Mouse (Mus musculus) MEL (cell line): ENCODE measurements at regions not wholly inside any gene's neighbourhood (a gene's known extent, or its start where the extent isn't known, plus 50 kb on each side); places are given as distances from the start of the nearest gene placed in this dataset.

Experiments used
- DNase-seq: peaks from one replicate; pipeline ENCODE4 v3.0.0; 2011; ENCODE audit warnings: low read depth, low spot score
- H3K27ac ChIP-seq: 2 replicates; pipeline ENCODE4 v1.5.1; 2012; ENCODE audit warnings: low read depth, mild to moderate bottlenecking, control low read depth, low read length, moderate library complexity; ENCODE audit not compliant: control insufficient read depth
- H3K27me3 ChIP-seq, 2 experiments: fragments of 150-350 bp in 1 of 2; sonication (generic) in 1 of 2; 2 replicates each; pipeline ENCODE4 v1.6.1; 2012; ENCODE audit warnings: low read length in 2 of 2, mild to moderate bottlenecking in 2 of 2, improper control_type of control experiment in 1 of 2, moderate library complexity in 1 of 2; ENCODE audit not compliant: insufficient read depth in 2 of 2, control insufficient read depth in 1 of 2
- H3K36me3 ChIP-seq, 2 experiments: 2 replicates each; pipeline ENCODE4 v1.6.1; 2012 to 2014; ENCODE audit warnings: low read length in 2 of 2, improper control_type of control experiment in 1 of 2, inconsistent platforms in 1 of 2, mild to moderate bottlenecking in 1 of 2; ENCODE audit not compliant: insufficient read depth in 2 of 2, control insufficient read depth in 1 of 2
- H3K4me1 ChIP-seq, 2 experiments: fragments of 150-350 bp in 1 of 2; sonication (generic) in 1 of 2; 2 replicates each; pipeline ENCODE4 v1.6.1; 2012; ENCODE audit warnings: low read length in 2 of 2, improper control_type of control experiment in 1 of 2, mild to moderate bottlenecking in 1 of 2; ENCODE audit not compliant: insufficient read depth in 2 of 2, control insufficient read depth in 1 of 2
- H3K4me3 ChIP-seq, 2 experiments: fragments of 150-350 bp in 1 of 2; sonication (generic) in 1 of 2; 2 replicates each; pipeline ENCODE4 v1.5.1; 2012; ENCODE audit warnings: low read depth in 2 of 2, low read length in 2 of 2, mild to moderate bottlenecking in 2 of 2, moderate library complexity in 2 of 2, control low read depth in 1 of 2, improper control_type of control experiment in 1 of 2; ENCODE audit not compliant: control insufficient read depth in 1 of 2, insufficient read depth in 1 of 2
- H3K79me2 ChIP-seq: 2 replicates; pipeline ENCODE4 v1.6.1; 2012; ENCODE audit warnings: mild to moderate bottlenecking, low read length, moderate library complexity; ENCODE audit not compliant: control insufficient read depth, poor library complexity, insufficient read depth
- H3K9ac ChIP-seq: 2 replicates; pipeline ENCODE4 v1.6.1; 2012; ENCODE audit warnings: low read depth, mild to moderate bottlenecking, control low read depth, low read length, moderate library complexity; ENCODE audit not compliant: control insufficient read depth, poor library complexity, severe bottlenecking
- H3K9me3 ChIP-seq: fragments of 150-350 bp; sonication (generic); replicated peaks from 2 replicates; pipeline ENCODE4 v1.6.1; 2012; ENCODE audit warnings: mild to moderate bottlenecking, low read length, improper control_type of control experiment, moderate library complexity; ENCODE audit not compliant: insufficient read depth
- BHLHE40 ChIP-seq: IDR thresholded peaks from 2 replicates; pipeline ENCODE4 v1.6.1; 2012; ENCODE audit warnings: low read depth, mild to moderate bottlenecking, inconsistent platforms, low read length, improper control_type of control experiment, borderline replicate concordance
- CTCF ChIP-seq, 3 experiments: IDR thresholded peaks in 2 of 3; conservative IDR thresholded peaks in 1 of 3; 2 replicates each; pipeline ENCODE4 v1.5.1; 2011 to 2012; ENCODE audit warnings: low read length in 3 of 3, low read depth in 2 of 3, mild to moderate bottlenecking in 2 of 3, improper control_type of control experiment in 1 of 3, inconsistent platforms in 1 of 3, mixed read lengths in 1 of 3, moderate library complexity in 1 of 3; ENCODE audit not compliant: control insufficient read depth in 1 of 3, insufficient read depth in 1 of 3, poor library complexity in 1 of 3, severe bottlenecking in 1 of 3
- ELF1 ChIP-seq: IDR thresholded peaks from 2 replicates; pipeline ENCODE4 v1.6.1; 2014; ENCODE audit warnings: low read depth, mild to moderate bottlenecking, inconsistent platforms, low read length, improper control_type of control experiment, moderate library complexity
- EP300 ChIP-seq, 2 experiments: IDR thresholded peaks; 2 replicates each; pipeline ENCODE4 v1.6.1; 2011; ENCODE audit warnings: improper control_type of control experiment in 2 of 2, low read length in 2 of 2, low read depth in 1 of 2, mild to moderate bottlenecking in 1 of 2
- ETS1 ChIP-seq: IDR thresholded peaks from 2 replicates; pipeline ENCODE4 v1.6.1; 2012; ENCODE audit warnings: low read depth, mild to moderate bottlenecking, inconsistent platforms, low read length, improper control_type of control experiment, moderate library complexity
- GABPA ChIP-seq: IDR thresholded peaks from 2 replicates; pipeline ENCODE4 v1.6.1; 2012; ENCODE audit warnings: low read depth, mild to moderate bottlenecking, inconsistent platforms, low read length, improper control_type of control experiment, moderate library complexity
- GATA1 ChIP-seq: IDR thresholded peaks from 2 replicates; pipeline ENCODE4 v1.6.1; 2011; ENCODE audit warnings: low read depth, low read length, improper control_type of control experiment
- JUND ChIP-seq: IDR thresholded peaks from 2 replicates; pipeline ENCODE4 v1.6.1; 2011; ENCODE audit warnings: low read depth, mild to moderate bottlenecking, improper control_type of control experiment, low read length
- MAX ChIP-seq: IDR thresholded peaks from 2 replicates; pipeline ENCODE4 v1.6.1; 2011; ENCODE audit warnings: low read length, improper control_type of control experiment
- MAZ ChIP-seq: IDR thresholded peaks from 2 replicates; pipeline ENCODE4 v1.6.1; 2012; ENCODE audit warnings: low read depth, mild to moderate bottlenecking, inconsistent platforms, low read length, improper control_type of control experiment
- MEF2A ChIP-seq: IDR thresholded peaks from 2 replicates; pipeline ENCODE4 v1.6.1; 2014; ENCODE audit warnings: low read depth, mild to moderate bottlenecking, inconsistent platforms, low read length, improper control_type of control experiment; ENCODE audit not compliant: poor library complexity, insufficient replicate concordance, severe bottlenecking; ENCODE audit errors: extremely low read depth
- MYB ChIP-seq: IDR thresholded peaks from 2 replicates; pipeline ENCODE4 v1.6.1; 2011; ENCODE audit warnings: mild to moderate bottlenecking, low read depth, low read length, improper control_type of control experiment
- MYC ChIP-seq: IDR thresholded peaks from 2 replicates; pipeline ENCODE4 v1.6.1; 2011; ENCODE audit warnings: low read depth, mild to moderate bottlenecking, low read length, improper control_type of control experiment, moderate library complexity
- POLR2A ChIP-seq, 2 experiments: IDR thresholded peaks; 2 replicates each; pipeline ENCODE4 v1.6.1; 2011 to 2012; ENCODE audit warnings: low read length in 2 of 2, mild to moderate bottlenecking in 2 of 2, control low read depth in 1 of 2, improper control_type of control experiment in 1 of 2, low read depth in 1 of 2, moderate library complexity in 1 of 2; ENCODE audit not compliant: control insufficient read depth in 1 of 2, insufficient read depth in 1 of 2, poor library complexity in 1 of 2
- POLR2AphosphoS2 ChIP-seq: IDR thresholded peaks from 2 replicates; pipeline ENCODE4 v1.6.1; 2011; ENCODE audit warnings: low read length, improper control_type of control experiment
- POLR2AphosphoS5 ChIP-seq: IDR thresholded peaks from 2 replicates; pipeline ENCODE4 v1.6.1; 2012; ENCODE audit warnings: low read depth, borderline replicate concordance, mild to moderate bottlenecking, inconsistent platforms, low read length, moderate library complexity, mixed read lengths
- RAD21 ChIP-seq: IDR thresholded peaks from 2 replicates; pipeline ENCODE4 v1.6.1; 2011; ENCODE audit warnings: mild to moderate bottlenecking, low read depth, low read length, improper control_type of control experiment
- SMC3 ChIP-seq: IDR thresholded peaks from 2 replicates; pipeline ENCODE4 v1.6.1; 2011; ENCODE audit warnings: low read depth, low read length, improper control_type of control experiment
- TAL1 ChIP-seq: IDR thresholded peaks from 2 replicates; pipeline ENCODE4 v1.6.1; 2012; ENCODE audit warnings: mild to moderate bottlenecking, inconsistent platforms, low read length, moderate library complexity, mixed read lengths
- TBP ChIP-seq: IDR thresholded peaks from 2 replicates; pipeline ENCODE4 v1.8.0; 2011; ENCODE audit warnings: low read depth, low read length, improper control_type of control experiment
- TCF12 ChIP-seq: IDR thresholded peaks from 2 replicates; pipeline ENCODE4 v1.6.1; 2014; ENCODE audit warnings: low read depth, mild to moderate bottlenecking, inconsistent platforms, low read length, improper control_type of control experiment, moderate library complexity
- UBTF ChIP-seq: IDR thresholded peaks from 2 replicates; pipeline ENCODE4 v1.6.1; 2012; ENCODE audit warnings: low read depth, mild to moderate bottlenecking, inconsistent platforms, low read length, improper control_type of control experiment, moderate library complexity, borderline replicate concordance; ENCODE audit not compliant: insufficient read depth
- ZC3H11A ChIP-seq: IDR thresholded peaks from 2 replicates; pipeline ENCODE4 v1.6.1; 2012; ENCODE audit warnings: low read depth, mild to moderate bottlenecking, inconsistent platforms, low read length, improper control_type of control experiment
- ZKSCAN1 ChIP-seq: IDR thresholded peaks from 2 replicates; pipeline ENCODE4 v1.6.1; 2012; ENCODE audit warnings: low read depth, mild to moderate bottlenecking, inconsistent platforms, low read length, improper control_type of control experiment, moderate library complexity
- ZNF384 ChIP-seq: IDR thresholded peaks from 2 replicates; pipeline ENCODE4 v1.6.1; 2012; ENCODE audit warnings: low read depth, mild to moderate bottlenecking, inconsistent platforms, low read length, improper control_type of control experiment

DNA sequence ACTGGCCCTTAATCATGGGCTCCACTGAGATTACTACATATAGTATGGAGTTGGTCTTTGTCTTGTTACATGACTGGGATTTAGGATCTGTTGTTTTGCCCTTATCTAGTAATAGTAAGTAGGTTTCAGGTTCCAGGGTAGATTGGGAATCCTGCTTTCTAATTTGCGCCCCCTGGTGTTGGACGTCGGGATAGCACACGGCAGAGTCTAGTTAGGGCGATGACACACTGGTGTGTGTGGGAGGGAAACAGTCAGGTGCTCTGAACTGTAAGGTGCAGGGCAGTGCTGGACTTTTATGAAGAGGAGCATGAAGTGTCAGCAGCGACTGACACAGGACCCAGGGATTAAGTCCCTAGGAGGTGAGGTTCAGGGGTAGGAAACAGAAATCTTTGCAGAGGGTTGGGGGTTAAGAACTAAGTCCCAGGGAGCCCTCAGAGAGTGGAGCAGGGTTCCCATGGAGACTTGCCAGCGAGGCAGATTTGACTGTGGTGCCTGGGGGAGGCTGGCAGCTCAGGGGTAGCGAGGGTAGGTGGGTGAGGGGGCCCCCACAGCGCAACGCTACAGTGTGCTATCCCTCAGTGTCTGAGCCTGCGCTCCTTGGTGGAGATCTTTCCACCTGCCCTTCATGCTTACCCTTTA lies 189.2 kb downstream of the Med10 start:
- H3K4me1 ChIP-seq: peaks cover under 1 to 2% of the 10 kb centered on the region in 2 experiments; a peak in 2 of 4 replicates
- H3K9ac ChIP-seq: no peak overlapping the region
- no peak overlapping the region for H3K27ac ChIP-seq
- H3K27me3 ChIP-seq: no peaks in the 10 kb centered on the region
- H3K79me2 ChIP-seq: no peaks in the 10 kb centered on the region
- peaks cover 0 to 6% of the 10 kb centered on the region in 2 experiments; a peak in 1 of 4 replicates for H3K36me3 ChIP-seq
- H3K4me3 ChIP-seq: no peak overlapping the region
- H3K9me3 ChIP-seq: no peaks in the 10 kb centered on the region
- peak; percentile 72 to 79 (median 79) for TF ChIP-seq CTCF (IDR thresholded peaks at IDR 0.05 in 2 of 3, conservative IDR thresholded peaks at IDR 0.05 in 1 of 3; ENCODE audit: control insufficient read depth in 1 of 3, insufficient read depth in 1 of 3, low read depth in 2 of 3, low read length in 3 of 3, poor library complexity in 1 of 3, severe bottlenecking in 1 of 3)
- TF ChIP-seq RAD21: peak; percentile 62
- TF ChIP-seq SMC3: peak; percentile 87
- TF ChIP-seq GABPA: no peak
- TF ChIP-seq MAX: no peak
- peak; percentile 67 for TF ChIP-seq ZC3H11A
- TF ChIP-seq TBP: no peak
- TF ChIP-seq JUND: no peak
- peak; percentile 60 for DNase-seq

GRCm38 (mm10) chr13:69991892-69992261 lies 189.7 kb downstream of the Med10 start:
- Histone ChIP-seq H3K36me3 (peaks cover 0 to 6% of the 10 kb centered on the region in 2 experiments; a peak in 1 of 4 replicates), H3K79me2 (no peaks in the 10 kb centered on the region), H3K27me3 (no peaks in the 10 kb centered on the region), H3K27ac (no peak overlapping the region), H3K4me1 (peaks cover 2 to 6% of the 10 kb centered on the region in 2 experiments; a peak in 3 of 4 replicates), H3K4me3 (no peak overlapping the region), H3K9me3 (no peaks in the 10 kb centered on the region), H3K9ac (no peak overlapping the region)
- TF ChIP-seq TCF12 (no peak), UBTF (no peak), POLR2A (IDR thresholded peaks at IDR 0.05; ENCODE audit: control insufficient read depth in 1 of 2, insufficient read depth in 1 of 2, low read depth in 1 of 2, low read length in 2 of 2, poor library complexity in 1 of 2) (no peak), ZNF384 (no peak)
- no peak for DNase-seq

DNA sequence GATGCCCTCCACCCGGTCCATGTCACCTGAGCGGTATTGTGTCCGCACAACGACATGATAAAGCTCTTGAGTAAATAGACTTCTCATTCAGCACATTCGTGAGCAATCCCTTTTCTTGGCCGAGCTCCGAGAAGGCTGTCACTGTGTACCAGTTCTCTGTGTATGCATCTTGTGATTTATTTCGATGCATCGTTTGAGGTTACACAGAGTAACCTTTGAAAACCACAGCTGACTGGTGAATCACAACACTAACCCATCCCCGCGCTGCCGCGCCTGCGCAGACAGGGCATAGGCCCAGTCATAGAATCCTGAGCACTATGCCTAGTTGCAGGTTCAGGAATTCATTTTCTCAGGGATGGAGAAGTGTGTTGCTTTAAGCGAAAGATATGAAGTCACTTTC lies 201.4 kb downstream of the Med10 start:
- Histone ChIP-seq H3K79me2 (no peaks in the 10 kb centered on the region), H3K4me1 (no peaks in the 10 kb centered on the region), H3K9me3 (no peaks in the 10 kb centered on the region), H3K4me3 (no peak overlapping the region), H3K27me3 (no peaks in the 10 kb centered on the region; a peak in 1 of 4 replicates), H3K36me3 (no peaks in the 10 kb centered on the region; a peak in 1 of 4 replicates), H3K9ac (no peak overlapping the region), H3K27ac (no peak overlapping the region)
- TF ChIP-seq EP300 (IDR thresholded peaks at IDR 0.05; ENCODE audit: low read depth in 1 of 2, low read length in 2 of 2) (no peak), MYB (no peak), GATA1 (no peak), MAZ (no peak), CTCF (IDR thresholded peaks at IDR 0.05 in 2 of 3, conservative IDR thresholded peaks at IDR 0.05 in 1 of 3; ENCODE audit: control insufficient read depth in 1 of 3, insufficient read depth in 1 of 3, low read depth in 2 of 3, low read length in 3 of 3, poor library complexity in 1 of 3, severe bottlenecking in 1 of 3) (no peak), MYC (no peak), UBTF (no peak), RAD21 (no peak), TBP (no peak), BHLHE40 (no peak), POLR2AphosphoS2 (no peak), POLR2AphosphoS5 (no peak), ELF1 (no peak), ZKSCAN1 (no peak), MEF2A (no peak), TAL1 (no peak), ETS1 (no peak)
- DNase-seq: no peak
